Mouse (Mus musculus): ENCODE data around the gene Adap1.

- TF ChIP-seq CTCF (IDR thresholded peaks at IDR 0.05; ENCODE audit: borderline replicate concordance, insufficient read depth, low read depth, low read length) (no peak), POLR2A (IDR thresholded peaks at IDR 0.05; ENCODE audit: borderline replicate concordance, insufficient read depth, low read length) (no peak)
Observed at GRCm38 (mm10) chr5:139330766-139331165, 5.3 kb upstream of the Adap1 start.
